Mouse (Mus musculus): ENCODE data around the gene Cyp4f15. TPM values are rescaled to one million over a fixed set of nuclear protein-coding genes. Genes with fewer than 3 reads are reported as not detected.

The Cyp4f15 gene
- polyA plus RNA-seq (2015; fragmentation: Nextera tagmentation; extraction: Ambion mirVana), result not detected in 2 replicates

DNA sequence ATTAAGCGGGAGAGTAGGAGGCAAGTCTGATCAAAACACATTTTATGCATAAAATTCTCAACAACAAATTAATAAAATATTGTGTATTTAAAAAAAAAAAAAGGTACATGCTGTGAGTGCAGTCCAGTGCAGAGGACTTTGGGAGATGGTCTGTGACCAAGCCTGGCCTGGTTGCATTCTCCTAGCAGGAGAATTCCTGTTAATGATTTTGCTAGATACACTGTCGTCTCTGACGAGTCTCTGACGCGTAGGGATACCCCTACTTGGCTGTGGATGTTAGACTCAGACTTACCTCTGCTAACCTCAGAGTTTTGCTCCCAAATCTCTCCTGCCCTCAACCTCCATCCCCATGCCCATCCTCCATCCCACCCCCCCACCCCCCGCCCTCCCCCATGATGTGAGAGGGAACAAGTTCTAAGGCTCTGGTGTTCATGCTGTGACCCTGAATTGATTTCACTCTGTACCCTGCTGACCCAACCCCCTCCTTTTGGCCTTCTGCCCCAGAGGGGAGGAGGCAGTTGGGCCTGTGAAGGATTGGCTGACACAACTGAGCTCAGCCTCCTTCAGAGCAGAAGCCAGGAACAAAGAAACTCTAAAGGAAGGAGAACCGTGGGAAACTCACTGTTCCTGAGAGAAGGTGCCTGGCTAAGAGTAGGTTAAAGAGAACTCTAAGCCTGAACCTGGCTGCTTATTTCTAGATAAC lies at the start of gene Cyp4f15:
Gene Cyp4f15, plus strand, starts transcription at position 580 of the 703 bp plus-strand sequence.
- H3K4me1 ChIP-seq (ENCODE audit: control insufficient read depth, insufficient read depth, low read length), result no peaks in the 10 kb centered on the region
- 26% methylated on average over 7 of the region's 7 CpGs for WGBS
- H3K36me3 ChIP-seq (ENCODE audit: control insufficient read depth, insufficient read depth), result no peaks in the 10 kb centered on the region
- H3K4me3 ChIP-seq (ENCODE audit: low read length), result no peak within 1 kb of the TSS
- H3K9me3 ChIP-seq (replicated peaks; ENCODE audit: control insufficient read depth, low read length), result no peaks in the 10 kb centered on the region
- no peak within 1 kb of the TSS for H3K4me2 ChIP-seq (ENCODE audit: low read depth, low read length)
- H3K27ac ChIP-seq (ENCODE audit: low read length), result no peak within 1 kb of the TSS
- ATAC-seq (replicated peaks; ENCODE audit: extremely low read depth, insufficient read depth, low FRiP score), result no peak
- no peaks in the 10 kb centered on the region for H3K27me3 ChIP-seq (ENCODE audit: control insufficient read depth, insufficient read depth, low read length)
- no peak within 1 kb of the TSS for H3K9ac ChIP-seq (ENCODE audit: low read length)

- H3K9ac ChIP-seq (ENCODE audit: low read length), result no peak overlapping the region
- no peak for ATAC-seq (replicated peaks; ENCODE audit: extremely low read depth, insufficient read depth, low FRiP score)
- no peaks in the 10 kb centered on the region for H3K27me3 ChIP-seq (ENCODE audit: control insufficient read depth, insufficient read depth, low read length)
- H3K4me2 ChIP-seq (ENCODE audit: low read depth, low read length), result no peak overlapping the region
- peaks cover 2% of the 10 kb centered on the region; the same call in 1 of the 2 replicates for H3K4me1 ChIP-seq (ENCODE audit: control insufficient read depth, insufficient read depth, low read length)
- no peaks in the 10 kb centered on the region for H3K36me3 ChIP-seq (ENCODE audit: control insufficient read depth, insufficient read depth)
- no peak overlapping the region for H3K27ac ChIP-seq (ENCODE audit: low read length)
- no peaks in the 10 kb centered on the region for H3K9me3 ChIP-seq (replicated peaks; ENCODE audit: control insufficient read depth, low read length)
- WGBS, result 42% methylated on average over 3 of the region's 3 CpGs
- H3K4me3 ChIP-seq (ENCODE audit: low read length), result no peak overlapping the region
Observed at GRCm38 (mm10) chr17:32636341-32636740, 49.1 kb upstream of the Cyp4f15 start.

DNA sequence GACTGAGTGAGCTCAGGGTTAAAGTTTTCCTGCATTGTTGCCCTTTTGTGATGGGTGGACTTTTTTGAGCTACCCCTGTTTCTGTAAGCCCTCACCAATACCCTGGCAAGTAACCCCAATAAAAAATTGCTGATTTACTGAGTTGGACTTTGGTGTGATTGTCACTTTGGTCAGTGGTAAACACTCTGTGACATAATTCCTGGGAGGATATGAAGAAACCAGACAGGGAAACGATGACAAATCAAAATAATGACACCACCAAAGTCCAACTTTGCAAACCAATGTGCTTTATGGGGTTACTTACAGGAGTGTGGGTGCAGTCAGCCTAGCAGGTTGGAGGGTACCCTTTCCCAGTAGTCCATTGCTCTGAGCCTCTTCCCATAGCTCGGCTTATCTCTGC lies 48.3 kb upstream of the Cyp4f15 start:
- Histone ChIP-seq H3K4me2 (ENCODE audit: low read depth, low read length) (no peak overlapping the region), H3K4me1 (ENCODE audit: control insufficient read depth, insufficient read depth, low read length) (peaks cover 2% of the 10 kb centered on the region; the same call in 1 of the 2 replicates), H3K27me3 (ENCODE audit: control insufficient read depth, insufficient read depth, low read length) (no peaks in the 10 kb centered on the region), H3K27ac (ENCODE audit: low read length) (no peak overlapping the region), H3K9ac (ENCODE audit: low read length) (no peak overlapping the region), H3K36me3 (ENCODE audit: control insufficient read depth, insufficient read depth) (no peaks in the 10 kb centered on the region), H3K9me3 (replicated peaks; ENCODE audit: control insufficient read depth, low read length) (no peaks in the 10 kb centered on the region), H3K4me3 (ENCODE audit: low read length) (no peak overlapping the region)
- ATAC-seq (replicated peaks; ENCODE audit: extremely low read depth, insufficient read depth, low FRiP score), result no peak
- 72% methylated on average over 2 of the region's 2 CpGs for WGBS

GRCm38 (mm10) chr17:32646631-32647030 lies 38.8 kb upstream of the Cyp4f15 start:
- 79% methylated on average over 4 of the region's 4 CpGs for WGBS
- no peak for ATAC-seq (replicated peaks; ENCODE audit: extremely low read depth, insufficient read depth, low FRiP score)
- Histone ChIP-seq H3K9ac (ENCODE audit: low read length) (no peak overlapping the region), H3K9me3 (replicated peaks; ENCODE audit: control insufficient read depth, low read length) (no peaks in the 10 kb centered on the region), H3K36me3 (ENCODE audit: control insufficient read depth, insufficient read depth) (no peaks in the 10 kb centered on the region), H3K4me3 (ENCODE audit: low read length) (no peak overlapping the region), H3K4me1 (ENCODE audit: control insufficient read depth, insufficient read depth, low read length) (no peaks in the 10 kb centered on the region), H3K27ac (ENCODE audit: low read length) (no peak overlapping the region), H3K4me2 (ENCODE audit: low read depth, low read length) (no peak overlapping the region), H3K27me3 (ENCODE audit: control insufficient read depth, insufficient read depth, low read length) (no peaks in the 10 kb centered on the region)

DNA sequence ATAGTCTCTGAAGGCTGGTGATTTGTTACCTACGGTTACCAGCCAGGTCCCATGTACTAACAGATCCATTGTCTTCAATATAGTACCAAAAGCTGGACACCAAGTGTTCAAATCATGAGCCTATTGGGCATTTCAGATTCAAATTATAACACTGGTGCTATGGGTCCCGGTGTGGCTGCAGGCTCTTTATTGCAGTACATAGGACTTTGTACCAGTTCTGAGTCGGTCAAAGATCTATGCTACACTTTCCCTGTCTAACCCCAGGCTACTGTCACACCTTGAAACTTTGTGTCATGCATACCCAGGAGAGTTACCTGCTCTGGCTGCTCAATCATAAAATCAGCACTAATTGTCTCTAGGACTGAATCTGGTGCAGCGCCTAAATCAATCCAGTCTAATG lies 31.6 kb upstream of the Cyp4f15 start:
- WGBS, result 89% methylated on average over 4 of the region's 4 CpGs
- H3K4me3 ChIP-seq (ENCODE audit: low read length), result no peak overlapping the region
- no peak overlapping the region for H3K9ac ChIP-seq (ENCODE audit: low read length)
- no peaks in the 10 kb centered on the region for H3K27me3 ChIP-seq (ENCODE audit: control insufficient read depth, insufficient read depth, low read length)
- ATAC-seq (replicated peaks; ENCODE audit: extremely low read depth, insufficient read depth, low FRiP score), result no peak
- 0 out of 2 replicates have a peak, but pooled peaks cover 3% of the 10 kb centered on the region for H3K4me1 ChIP-seq (ENCODE audit: control insufficient read depth, insufficient read depth, low read length)
- no peaks in the 10 kb centered on the region for H3K9me3 ChIP-seq (replicated peaks; ENCODE audit: control insufficient read depth, low read length)
- no peak overlapping the region for H3K4me2 ChIP-seq (ENCODE audit: low read depth, low read length)
- no peak overlapping the region for H3K27ac ChIP-seq (ENCODE audit: low read length)
- no peaks in the 10 kb centered on the region for H3K36me3 ChIP-seq (ENCODE audit: control insufficient read depth, insufficient read depth)

DNA sequence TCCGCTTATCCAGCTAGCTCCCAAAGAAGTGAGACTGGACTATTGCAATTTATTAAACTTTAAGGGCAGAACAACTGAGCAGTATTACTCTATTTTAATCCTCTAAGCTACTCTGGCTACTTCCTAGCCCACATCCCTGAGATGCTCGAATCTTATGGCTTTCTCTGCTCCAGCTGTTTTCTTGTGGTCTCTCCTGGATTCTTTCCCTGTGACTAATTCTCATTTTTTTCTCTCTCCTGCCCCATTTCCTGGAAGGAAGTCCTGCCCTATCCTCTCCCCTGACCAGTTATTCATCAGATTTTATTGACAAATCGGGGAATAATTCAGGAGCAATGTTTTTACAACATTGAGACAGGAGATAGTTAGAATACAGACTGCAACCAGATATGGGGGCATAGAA lies 28.4 kb upstream of the Cyp4f15 start:
- H3K4me1 ChIP-seq (ENCODE audit: control insufficient read depth, insufficient read depth, low read length), result 0 out of 2 replicates have a peak, but pooled peaks cover 3% of the 10 kb centered on the region
- 53% methylated on average over 3 of the region's 3 CpGs for WGBS
- ATAC-seq (replicated peaks; ENCODE audit: extremely low read depth, insufficient read depth, low FRiP score), result no peak
- no peaks in the 10 kb centered on the region for H3K27me3 ChIP-seq (ENCODE audit: control insufficient read depth, insufficient read depth, low read length)
- H3K4me3 ChIP-seq (ENCODE audit: low read length), result no peak overlapping the region
- H3K9ac ChIP-seq (ENCODE audit: low read length), result no peak overlapping the region
- H3K9me3 ChIP-seq (replicated peaks; ENCODE audit: control insufficient read depth, low read length), result no peaks in the 10 kb centered on the region
- H3K36me3 ChIP-seq (ENCODE audit: control insufficient read depth, insufficient read depth), result no peaks in the 10 kb centered on the region
- no peak overlapping the region for H3K4me2 ChIP-seq (ENCODE audit: low read depth, low read length)
- no peak overlapping the region for H3K27ac ChIP-seq (ENCODE audit: low read length)

DNA sequence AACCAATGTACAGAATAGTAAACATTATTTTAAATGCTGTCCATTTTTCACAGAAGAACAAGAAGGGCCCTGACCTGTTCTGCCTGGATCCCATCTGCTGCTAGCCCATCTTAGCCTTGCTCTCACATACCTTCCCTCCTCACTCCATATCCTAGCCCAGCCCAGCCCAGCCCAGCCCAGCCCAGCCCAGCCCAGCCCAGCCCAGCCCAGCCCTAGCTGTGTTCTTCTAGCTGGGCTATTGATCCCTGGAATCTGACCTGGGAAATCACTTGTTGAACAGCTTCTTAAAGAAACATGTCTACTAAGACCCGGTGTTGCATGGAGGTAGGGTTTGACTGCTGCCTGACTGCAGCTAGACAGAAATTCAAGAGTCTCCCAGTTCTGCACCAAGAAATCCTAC lies 27.2 kb upstream of the Cyp4f15 start:
- no peak for ATAC-seq (replicated peaks; ENCODE audit: extremely low read depth, insufficient read depth, low FRiP score)
- WGBS, result 69% methylated on average over 1 of the region's 1 CpGs
- no peak overlapping the region for H3K9ac ChIP-seq (ENCODE audit: low read length)
- H3K9me3 ChIP-seq (replicated peaks; ENCODE audit: control insufficient read depth, low read length), result no peaks in the 10 kb centered on the region
- no peaks in the 10 kb centered on the region for H3K36me3 ChIP-seq (ENCODE audit: control insufficient read depth, insufficient read depth)
- 0 out of 2 replicates have a peak, but pooled peaks cover 3% of the 10 kb centered on the region for H3K4me1 ChIP-seq (ENCODE audit: control insufficient read depth, insufficient read depth, low read length)
- H3K4me2 ChIP-seq (ENCODE audit: low read depth, low read length), result no peak overlapping the region
- no peak overlapping the region for H3K4me3 ChIP-seq (ENCODE audit: low read length)
- H3K27ac ChIP-seq (ENCODE audit: low read length), result no peak overlapping the region
- no peaks in the 10 kb centered on the region for H3K27me3 ChIP-seq (ENCODE audit: control insufficient read depth, insufficient read depth, low read length)

GRCm38 (mm10) chr17:32658712-32659111 lies 26.7 kb upstream of the Cyp4f15 start, which contains the start of gene Cyp4f40:
Cyp4f40 (plus strand) TSS chr17:32658900.
- Histone ChIP-seq H3K4me1 (ENCODE audit: control insufficient read depth, insufficient read depth, low read length) (0 out of 2 replicates have a peak, but pooled peaks cover 3% of the 10 kb centered on the region), H3K27me3 (ENCODE audit: control insufficient read depth, insufficient read depth, low read length) (no peaks in the 10 kb centered on the region), H3K9me3 (replicated peaks; ENCODE audit: control insufficient read depth, low read length) (no peaks in the 10 kb centered on the region), H3K36me3 (ENCODE audit: control insufficient read depth, insufficient read depth) (no peaks in the 10 kb centered on the region), H3K27ac (ENCODE audit: low read length) (no peak within 1 kb of the TSS), H3K4me3 (ENCODE audit: low read length) (no peak within 1 kb of the TSS), H3K9ac (ENCODE audit: low read length) (no peak within 1 kb of the TSS), H3K4me2 (ENCODE audit: low read depth, low read length) (no peak within 1 kb of the TSS)
- 0 out of 2 replicates have a peak, but pooled peaks have one; percentile 41 for ATAC-seq (replicated peaks; ENCODE audit: extremely low read depth, insufficient read depth, low FRiP score)
- WGBS, result 13% methylated on average over 2 of the region's 2 CpGs

GRCm38 (mm10) chr17:32673976-32674375 lies 11.5 kb upstream of the Cyp4f15 start:
- Histone ChIP-seq H3K27ac (ENCODE audit: low read length) (no peak overlapping the region), H3K9me3 (replicated peaks; ENCODE audit: control insufficient read depth, low read length) (no peaks in the 10 kb centered on the region), H3K27me3 (ENCODE audit: control insufficient read depth, insufficient read depth, low read length) (no peaks in the 10 kb centered on the region), H3K4me1 (ENCODE audit: control insufficient read depth, insufficient read depth, low read length) (no peaks in the 10 kb centered on the region), H3K36me3 (ENCODE audit: control insufficient read depth, insufficient read depth) (no peaks in the 10 kb centered on the region), H3K4me3 (ENCODE audit: low read length) (no peak overlapping the region), H3K9ac (ENCODE audit: low read length) (no peak overlapping the region), H3K4me2 (ENCODE audit: low read depth, low read length) (no peak overlapping the region)
- 65% methylated on average over 7 of the region's 7 CpGs for WGBS
- ATAC-seq (replicated peaks; ENCODE audit: extremely low read depth, insufficient read depth, low FRiP score), result no peak
